Mouse (Mus musculus): ENCODE results near the gene Aff4.

DNA sequence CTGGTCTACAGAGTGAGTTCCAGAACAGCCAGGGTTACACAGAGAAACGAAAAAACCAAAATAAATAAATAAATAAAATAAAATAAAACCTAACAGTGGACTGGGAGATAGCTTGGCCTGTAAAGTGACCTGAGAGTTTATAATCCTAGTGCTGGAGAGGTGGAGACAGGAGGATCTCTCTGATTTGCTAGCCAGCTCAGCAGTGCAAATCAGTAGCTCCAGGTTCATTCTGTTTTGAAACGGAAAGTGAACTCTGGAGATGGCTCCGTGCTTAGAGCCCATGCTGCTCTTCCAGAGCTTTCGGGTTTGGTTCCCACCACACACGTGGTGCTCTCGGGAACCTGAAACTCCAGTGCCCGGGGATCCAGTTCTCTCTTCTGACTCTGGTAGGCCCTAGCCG is 97.4 kb downstream of the Aff4 start:
- TF ChIP-seq USF1 (IDR thresholded peaks at IDR 0.05; ENCODE audit: low read depth), result no peak
- TF ChIP-seq CTCF (IDR thresholded peaks at IDR 0.05; ENCODE audit: control insufficient read depth, insufficient read depth, insufficient read length), result no peak

Data from C2C12 (cell line).